Mouse (Mus musculus): ENCODE measurements around the gene Armc7. TPM values are rescaled to one million over a fixed set of nuclear protein-coding genes. Genes with fewer than 3 reads are reported as not detected.

Armc7 gene
- polyA plus RNA-seq (2015; fragmentation: Illumina TruSeq; extraction: RNeasy Lipid Tissue Mini Kit (QIAGEN cat#74804); ENCODE audit: insufficient read depth, low replicate concordance): 16.0 TPM

GRCm38 (mm10) chr11:115475025-115475757 is at the start of gene Armc7:
TSS of gene Armc7 (plus strand) at chr11:115475667.

GRCm38 (mm10) chr11:115439906-115440595 is 35.4 kb upstream of the Armc7 start, which contains the start of gene Trim80:
TSS of gene Trim80 (plus strand) at chr11:115440545.

GRCm38 (mm10) chr11:115462243-115462891 is 13.1 kb upstream of the Armc7 start, which contains the start of gene Slc16a5:
TSS of gene Slc16a5 (plus strand) at chr11:115462474.

GRCm38 (mm10) chr11:115491356-115492083 is 16.1 kb downstream of the Armc7 start, which contains the start of gene Nt5c:
TSS of gene Nt5c (minus strand) at chr11:115491862.

GRCm38 (mm10) chr11:115514238-115514663 is 38.8 kb downstream of the Armc7 start, which contains the start of gene Jpt1:
TSS of gene Jpt1 (minus strand) at chr11:115514387.

GRCm38 (mm10) chr11:115536038-115536681 is 60.7 kb downstream of the Armc7 start, which contains the start of gene Sumo2:
TSS of gene Sumo2 (minus strand) at chr11:115536276.

Other genes with a start within 250 kb of the Armc7 start
- 1.3 TPM for gene Grin2c, start 208.4 kb upstream of the Armc7 start, polyA plus RNA-seq (2015; fragmentation: Illumina TruSeq; extraction: RNeasy Lipid Tissue Mini Kit (QIAGEN cat#74804); ENCODE audit: insufficient read depth, low replicate concordance)
- gene Fdxr, start 198.6 kb upstream of the Armc7 start, polyA plus RNA-seq (2015; fragmentation: Illumina TruSeq; extraction: RNeasy Lipid Tissue Mini Kit (QIAGEN cat#74804); ENCODE audit: insufficient read depth, low replicate concordance): 13.0 TPM
- 1.5 TPM for gene Fads6, start 178.0 kb upstream of the Armc7 start, polyA plus RNA-seq (2015; fragmentation: Illumina TruSeq; extraction: RNeasy Lipid Tissue Mini Kit (QIAGEN cat#74804); ENCODE audit: insufficient read depth, low replicate concordance)
- gene Otop2, start 168.5 kb upstream of the Armc7 start, polyA plus RNA-seq (2015; fragmentation: Illumina TruSeq; extraction: RNeasy Lipid Tissue Mini Kit (QIAGEN cat#74804); ENCODE audit: insufficient read depth, low replicate concordance): not detected
- gene Ush1g, start 153.6 kb upstream of the Armc7 start, polyA plus RNA-seq (2015; fragmentation: Illumina TruSeq; extraction: RNeasy Lipid Tissue Mini Kit (QIAGEN cat#74804); ENCODE audit: insufficient read depth, low replicate concordance): 1.3 TPM
- gene Otop3, start 140.9 kb upstream of the Armc7 start, polyA plus RNA-seq (2015; fragmentation: Illumina TruSeq; extraction: RNeasy Lipid Tissue Mini Kit (QIAGEN cat#74804); ENCODE audit: insufficient read depth, low replicate concordance): not detected
- gene Hid1, start 107.9 kb upstream of the Armc7 start, polyA plus RNA-seq (2015; fragmentation: Illumina TruSeq; extraction: RNeasy Lipid Tissue Mini Kit (QIAGEN cat#74804); ENCODE audit: insufficient read depth, low replicate concordance): 6.4 TPM
- gene Cdr2l, start 93.8 kb upstream of the Armc7 start, polyA plus RNA-seq (2015; fragmentation: Illumina TruSeq; extraction: RNeasy Lipid Tissue Mini Kit (QIAGEN cat#74804); ENCODE audit: insufficient read depth, low replicate concordance): 3.0 TPM
- gene Mrpl58, start 71.9 kb upstream of the Armc7 start, polyA plus RNA-seq (2015; fragmentation: Illumina TruSeq; extraction: RNeasy Lipid Tissue Mini Kit (QIAGEN cat#74804); ENCODE audit: insufficient read depth, low replicate concordance): 64.5 TPM
- 558 TPM for gene Atp5h, start 55.7 kb upstream of the Armc7 start, polyA plus RNA-seq (2015; fragmentation: Illumina TruSeq; extraction: RNeasy Lipid Tissue Mini Kit (QIAGEN cat#74804); ENCODE audit: insufficient read depth, low replicate concordance)
- gene Kctd2, start 55.5 kb upstream of the Armc7 start, polyA plus RNA-seq (2015; fragmentation: Illumina TruSeq; extraction: RNeasy Lipid Tissue Mini Kit (QIAGEN cat#74804); ENCODE audit: insufficient read depth, low replicate concordance): 34.0 TPM
- not detected for gene Trim80, start 35.1 kb upstream of the Armc7 start, polyA plus RNA-seq (2015; fragmentation: Illumina TruSeq; extraction: RNeasy Lipid Tissue Mini Kit (QIAGEN cat#74804); ENCODE audit: insufficient read depth, low replicate concordance)
- 6.9 TPM for gene Slc16a5, start 13.2 kb upstream of the Armc7 start, polyA plus RNA-seq (2015; fragmentation: Illumina TruSeq; extraction: RNeasy Lipid Tissue Mini Kit (QIAGEN cat#74804); ENCODE audit: insufficient read depth, low replicate concordance)
- 60.8 TPM for gene Nt5c, start 16.2 kb downstream of the Armc7 start, polyA plus RNA-seq (2015; fragmentation: Illumina TruSeq; extraction: RNeasy Lipid Tissue Mini Kit (QIAGEN cat#74804); ENCODE audit: insufficient read depth, low replicate concordance)
- gene Jpt1, start 38.7 kb downstream of the Armc7 start, polyA plus RNA-seq (2015; fragmentation: Illumina TruSeq; extraction: RNeasy Lipid Tissue Mini Kit (QIAGEN cat#74804); ENCODE audit: insufficient read depth, low replicate concordance): 133 TPM
- 663 TPM for gene Sumo2, start 60.6 kb downstream of the Armc7 start, polyA plus RNA-seq (2015; fragmentation: Illumina TruSeq; extraction: RNeasy Lipid Tissue Mini Kit (QIAGEN cat#74804); ENCODE audit: insufficient read depth, low replicate concordance)
- gene Nup85, start 88.8 kb downstream of the Armc7 start, polyA plus RNA-seq (2015; fragmentation: Illumina TruSeq; extraction: RNeasy Lipid Tissue Mini Kit (QIAGEN cat#74804); ENCODE audit: insufficient read depth, low replicate concordance): 89.0 TPM
- gene Mrps7, start 128.3 kb downstream of the Armc7 start, polyA plus RNA-seq (2015; fragmentation: Illumina TruSeq; extraction: RNeasy Lipid Tissue Mini Kit (QIAGEN cat#74804); ENCODE audit: insufficient read depth, low replicate concordance): 23.8 TPM
- 52.1 TPM for gene Gga3, start 128.4 kb downstream of the Armc7 start, polyA plus RNA-seq (2015; fragmentation: Illumina TruSeq; extraction: RNeasy Lipid Tissue Mini Kit (QIAGEN cat#74804); ENCODE audit: insufficient read depth, low replicate concordance)
- gene Mif4gd, start 137.3 kb downstream of the Armc7 start, polyA plus RNA-seq (2015; fragmentation: Illumina TruSeq; extraction: RNeasy Lipid Tissue Mini Kit (QIAGEN cat#74804); ENCODE audit: insufficient read depth, low replicate concordance): 145 TPM
- 58.5 TPM for gene Slc25a19, start 152.6 kb downstream of the Armc7 start, polyA plus RNA-seq (2015; fragmentation: Illumina TruSeq; extraction: RNeasy Lipid Tissue Mini Kit (QIAGEN cat#74804); ENCODE audit: insufficient read depth, low replicate concordance)
- gene Grb2, start 232.9 kb downstream of the Armc7 start, polyA plus RNA-seq (2015; fragmentation: Illumina TruSeq; extraction: RNeasy Lipid Tissue Mini Kit (QIAGEN cat#74804); ENCODE audit: insufficient read depth, low replicate concordance): 264 TPM

Data from spleen, adult 10 weeks (tissue).